ENCODE assay signal across 8 mouse cellular contexts in genomic region chr9:123111751-123112221, GRCm38 (mm10). TPM values are rescaled to one million over a fixed set of nuclear protein-coding genes. Genes with fewer than 3 reads are reported as not detected.
DNase-seq lines count a peak whose midpoint lies in the region; ATAC-seq and TF ChIP-seq lines count a peak whose summit lies in the region.

No protein-coding gene starts in this region.

- H3K4me1 ChIP-seq in liver, adult 2 months (ENCODE audit: control insufficient read depth, insufficient read depth, low read length), result peaks cover 10% of the 10 kb centered on the region
- H3K4me1 ChIP-seq in hindbrain, embryonic 12.5 days, result peaks cover 17% of the 10 kb centered on the region
- H3K4me1 ChIP-seq in midbrain, embryonic 13.5 days (replicated peaks), result peaks cover 23% of the 10 kb centered on the region

- ATAC-seq in hindbrain, embryonic 12.5 days (ENCODE audit: low FRiP score), result no peak
- no peak for ATAC-seq in midbrain, embryonic 13.5 days

- no peaks in the 10 kb centered on the region for H3K9me3 ChIP-seq in hindbrain, embryonic 12.5 days (replicated peaks)
- H3K9me3 ChIP-seq in midbrain, embryonic 13.5 days, result no peaks in the 10 kb centered on the region

- H3K27ac ChIP-seq in liver, adult 2 months (replicated peaks; ENCODE audit: insufficient read depth, low read depth, low read length), result no peak overlapping the region
- H3K27ac ChIP-seq in hindbrain, embryonic 12.5 days, result no peak overlapping the region
- H3K27ac ChIP-seq in midbrain, embryonic 13.5 days, result no peak overlapping the region

- H3K27me3 ChIP-seq in liver, adult 2 months (ENCODE audit: control insufficient read depth, insufficient read depth, low read length), result no peaks in the 10 kb centered on the region
- H3K27me3 ChIP-seq in hindbrain, embryonic 12.5 days, result no peaks in the 10 kb centered on the region
- no peaks in the 10 kb centered on the region for H3K27me3 ChIP-seq in midbrain, embryonic 13.5 days

- no peak for TF ChIP-seq POLR2A in liver, adult 2 months (IDR thresholded peaks at IDR 0.05; ENCODE audit: extremely low read depth, insufficient read depth, low read length)

- 33% methylated on average over 8 of the region's 8 CpGs for WGBS in liver, adult 2 months
- WGBS in hindbrain, embryonic 12.5 days, result 70% methylated on average over 8 of the region's 8 CpGs
- WGBS in midbrain, embryonic 13.5 days, result 67% methylated on average over 8 of the region's 8 CpGs

- peak overlapping the region; percentile 93 for H3K4me2 ChIP-seq in hindbrain, embryonic 12.5 days (replicated peaks)
- H3K4me2 ChIP-seq in midbrain, embryonic 13.5 days (replicated peaks), result peak overlapping the region; percentile 95

- peak; percentile 28 for DNase-seq in liver, adult 2 months (ENCODE audit: extremely low read depth, low read depth, low spot score)
- DNase-seq in liver, result no peak
- DNase-seq in ZHBTc4 (ENCODE audit: low read depth, low spot score), result peak; percentile 19
- DNase-seq in ovary, postnatal 10 days (ENCODE audit: low spot score), result no peak
- DNase-seq in left cerebral cortex, postnatal 10 days (ENCODE audit: extremely low spot score in 1 of 2, low spot score in 2 of 2), result no peak
- no peak for DNase-seq in layer of hippocampus, adult 8-10 months (ENCODE audit: low spot score in 2 of 2)

- no peak overlapping the region for H3K9ac ChIP-seq in liver, adult 2 months (ENCODE audit: low read depth, low read length)
- H3K9ac ChIP-seq in hindbrain, embryonic 12.5 days, result peak overlapping the region; percentile 86
- H3K9ac ChIP-seq in midbrain, embryonic 13.5 days (replicated peaks), result peak overlapping the region; percentile 88

- no peak for TF ChIP-seq CTCF in liver, adult 2 months (IDR thresholded peaks at IDR 0.05; ENCODE audit: low read depth, low read length)

- intact Hi-C loops in left cerebral cortex, postnatal 10 days (cut with DNase I), result no loop called here

- H3K79me2 ChIP-seq in liver, adult 2 months (ENCODE audit: control insufficient read depth, insufficient read depth, low read length), result peaks cover 11% of the 10 kb centered on the region; the same call in 1 of the 2 replicates

- no peaks in the 10 kb centered on the region for H3K36me3 ChIP-seq in liver, adult 2 months (ENCODE audit: control insufficient read depth, insufficient read depth, low read length)
- H3K36me3 ChIP-seq in hindbrain, embryonic 12.5 days, result peaks cover 9% of the 10 kb centered on the region; the same call in 1 of the 2 replicates
- peaks cover 15% of the 10 kb centered on the region for H3K36me3 ChIP-seq in midbrain, embryonic 13.5 days

- H3K4me3 ChIP-seq in liver, adult 2 months (ENCODE audit: insufficient read depth, low read depth, low read length), result no peak overlapping the region
- H3K4me3 ChIP-seq in hindbrain, embryonic 12.5 days, result peak overlapping the region; percentile 85
- H3K4me3 ChIP-seq in midbrain, embryonic 13.5 days (replicated peaks), result peak overlapping the region; percentile 87

RNA-seq across cellular contexts. Expression of gene Zdhhc3, which starts 1.2 kb away (rescaled TPM):
- total RNA-seq in liver, adult 2 months (2014; rRNA removed), result 12.6 and 14.5 TPM in 2 replicates
- 45.1 and 55.7 TPM in 2 replicates for polyA plus RNA-seq in liver, adult 2 months (2012; rRNA removed)
- 81.0 and 82.8 TPM in 2 replicates for polyA plus RNA-seq in hindbrain, embryonic 12.5 days (2016; fragmentation: Nextera tagmentation; extraction: Ambion mirVana)
- polyA plus RNA-seq in midbrain, embryonic 13.5 days (2015; fragmentation: Nextera tagmentation; extraction: Ambion mirVana), result 75.7 and 79.0 TPM in 2 replicates
- 10 to 100 TPM; 77.2 to 79.9 TPM for total RNA-seq in left cerebral cortex, postnatal 10 days (2021)
- total RNA-seq in layer of hippocampus, adult 8-10 months (2022), result 10 to 100 TPM; 57.6 to 60.7 (median 59.0) TPM

RNA-seq across cellular contexts. Expression of gene Exosc7, which starts 1.2 kb away (rescaled TPM):
- total RNA-seq in liver, adult 2 months (2014; rRNA removed), result 37.7 and 44.4 TPM in 2 replicates
- polyA plus RNA-seq in liver, adult 2 months (2012; rRNA removed), result 23.2 and 25.3 TPM in 2 replicates
- polyA plus RNA-seq in hindbrain, embryonic 12.5 days (2016; fragmentation: Nextera tagmentation; extraction: Ambion mirVana), result 80.1 and 84.2 TPM in 2 replicates
- polyA plus RNA-seq in midbrain, embryonic 13.5 days (2015; fragmentation: Nextera tagmentation; extraction: Ambion mirVana), result 87.2 and 87.7 TPM in 2 replicates
- total RNA-seq in left cerebral cortex, postnatal 10 days (2021), result 10 to 100 TPM; 38.4 to 40.1 TPM
- total RNA-seq in layer of hippocampus, adult 8-10 months (2022), result 10 to 100 TPM; 41.0 to 52.4 (median 46.1) TPM

RNA-seq across cellular contexts. Expression of gene Clec3b, which starts 39.0 kb away (rescaled TPM):
- 0.65 and 1.0 TPM in 2 replicates for total RNA-seq in liver, adult 2 months (2014; rRNA removed)
- polyA plus RNA-seq in liver, adult 2 months (2012; rRNA removed), result 0.29 and 0.73 TPM in 2 replicates
- 0.22 TPM in 1 of 2 replicates, not detected in the other for polyA plus RNA-seq in hindbrain, embryonic 12.5 days (2016; fragmentation: Nextera tagmentation; extraction: Ambion mirVana)
- polyA plus RNA-seq in midbrain, embryonic 13.5 days (2015; fragmentation: Nextera tagmentation; extraction: Ambion mirVana), result 0.21 TPM in 1 of 2 replicates, not detected in the other
- total RNA-seq in left cerebral cortex, postnatal 10 days (2021), result 1 to 10 TPM; 5.4 to 6.2 TPM
- total RNA-seq in layer of hippocampus, adult 8-10 months (2022), result 1 to 10 TPM; 2.1 to 3.1 (median 2.4) TPM

Comparison
In these comparisons a context has a peak if more than half of its experiments do, and no peak if none do; other contexts are left out.
1. DNase-seq: peak in liver, adult 2 months (single experiment) and ZHBTc4 (single experiment); none in liver (single experiment), ovary, postnatal 10 days (single experiment), left cerebral cortex, postnatal 10 days (0 of 2) and layer of hippocampus, adult 8-10 months (0 of 2).